Mouse (Mus musculus) intestine, embryonic 15.5 days (tissue): ENCODE results near the gene Hivep3. TPM values are rescaled to one million over a fixed set of nuclear protein-coding genes. Genes with fewer than 3 reads are reported as not detected.

Experiments used
- ATAC-seq: fragments of 200-750 bp; cut with Nextera tagmentation; 2 replicates; pipeline ENCODE4 v1.8.0; 2017; ENCODE audit warnings: moderate TSS enrichment, moderate library complexity
- H3K27ac ChIP-seq: fragments of 300-500 bp; sonication (generic); 2 replicates; pipeline ENCODE4 v1.5.1; 2015; ENCODE audit warnings: mild to moderate bottlenecking, inconsistent platforms
- H3K27me3 ChIP-seq: fragments of 300-500 bp; sonication (generic); replicated peaks from 2 replicates; pipeline ENCODE4 v1.6.1; 2015; ENCODE audit warnings: inconsistent platforms
- H3K36me3 ChIP-seq: fragments of 300-500 bp; sonication (generic); 2 replicates; pipeline ENCODE4 v1.6.1; 2015; ENCODE audit warnings: inconsistent platforms
- H3K4me1 ChIP-seq: fragments of 300-500 bp; sonication (generic); replicated peaks from 2 replicates; pipeline ENCODE4 v1.6.1; 2015; ENCODE audit warnings: inconsistent platforms
- H3K4me2 ChIP-seq: fragments of 300-500 bp; sonication (generic); replicated peaks from 2 replicates; pipeline ENCODE4 v1.6.1; 2015; ENCODE audit warnings: mild to moderate bottlenecking, inconsistent platforms
- H3K4me3 ChIP-seq: fragments of 300-500 bp; sonication (generic); replicated peaks from 2 replicates; pipeline ENCODE4 v1.5.1; 2015; ENCODE audit warnings: inconsistent platforms
- H3K9ac ChIP-seq: fragments of 300-500 bp; sonication (generic); 2 replicates; pipeline ENCODE4 v1.6.1; 2015; ENCODE audit warnings: inconsistent platforms
- H3K9me3 ChIP-seq: fragments of 300-500 bp; sonication (generic); 2 replicates; pipeline ENCODE4 v1.6.1; 2016; ENCODE audit warnings: inconsistent platforms
- WGBS: fragments of 180-500 bp; shearing (Covaris S2); methylation state at CpG from one replicate; pipeline ENCODE4 v1.1.7; 2015; 5-methylcytosine and 5-hydroxymethylcytosine counted together
- polyA plus RNA-seq: library from polyadenylated mRNA; unstranded; fragments of >200 nt; fragmentation: Nextera tagmentation; extraction: Ambion mirVana; gene quantifications from 2 replicates; pipeline ENCODE4 v1.2.1, GENCODE M21; 2015

Hivep3 gene
- polyA plus RNA-seq, 1 experiment from 2014 or later, result 5.0 TPM

DNA sequence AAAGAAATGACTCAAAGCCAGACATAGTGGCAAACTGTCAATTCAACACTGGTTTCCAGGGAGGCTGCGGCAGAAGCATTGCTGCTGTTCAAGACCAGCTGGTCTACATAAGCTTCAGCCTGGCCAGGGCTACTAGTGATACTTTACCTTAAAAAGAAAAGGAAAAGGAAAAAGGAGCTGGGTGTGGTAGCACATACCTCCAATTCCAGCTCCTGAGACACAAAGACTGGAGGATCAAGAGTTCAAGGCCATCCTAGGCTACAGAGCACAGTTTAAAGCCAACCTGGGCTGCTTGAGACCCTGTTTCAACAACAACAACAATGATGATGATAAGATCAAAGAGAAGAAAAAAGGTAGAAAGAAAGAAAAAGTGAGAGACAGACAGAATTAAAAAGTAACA, 452.9 kb downstream of the Hivep3 start:
- H3K27ac ChIP-seq, result no peak overlapping the region
- H3K4me1 ChIP-seq, result peaks cover 18% of the 10 kb centered on the region
- no peaks in the 10 kb centered on the region; the same call in 1 of the 2 replicates for H3K27me3 ChIP-seq
- WGBS, result 87% methylated on average over 1 of the region's 1 CpGs
- H3K9ac ChIP-seq, result no peak overlapping the region
- H3K4me2 ChIP-seq, result no peak overlapping the region
- no peaks in the 10 kb centered on the region for H3K9me3 ChIP-seq
- H3K36me3 ChIP-seq, result no peaks in the 10 kb centered on the region
- no peak overlapping the region for H3K4me3 ChIP-seq
- no peak for ATAC-seq

DNA sequence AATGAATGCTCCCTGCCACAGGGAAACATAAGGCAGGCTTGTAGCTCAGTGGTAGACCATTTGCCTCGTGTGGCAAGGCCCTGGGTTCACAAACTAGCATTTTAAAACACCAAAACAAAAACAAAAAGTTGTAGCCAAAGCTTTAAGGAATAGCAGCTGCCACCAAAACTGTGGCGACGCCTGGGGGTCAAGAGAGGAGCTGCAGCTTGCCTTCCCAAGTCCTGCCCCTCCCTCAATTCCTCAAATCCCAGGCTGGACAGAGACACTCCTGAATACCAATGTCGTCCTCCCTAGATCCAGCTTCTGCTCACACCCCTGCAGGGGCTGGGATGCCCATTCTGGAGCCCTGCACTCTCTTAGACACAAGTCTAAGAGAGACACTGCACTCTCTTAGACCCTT, 453.4 kb downstream of the Hivep3 start:
- Histone ChIP-seq H3K4me3 (no peak overlapping the region), H3K4me2 (no peak overlapping the region), H3K4me1 (peaks cover 22% of the 10 kb centered on the region), H3K9ac (no peak overlapping the region), H3K27ac (no peak overlapping the region), H3K27me3 (no peaks in the 10 kb centered on the region; the same call in 1 of the 2 replicates), H3K36me3 (no peaks in the 10 kb centered on the region), H3K9me3 (no peaks in the 10 kb centered on the region)
- WGBS, result 10% methylated on average over 4 of the region's 4 CpGs
- no peak for ATAC-seq

Other genes starting within 250 kb of the Hivep3 start
- gene Rimkla, start 241.2 kb upstream of the Hivep3 start, polyA plus RNA-seq, result 0.87 and 0.96 TPM in 2 replicates
- 17.5 and 18.2 TPM in 2 replicates for gene Foxj3, start 196.8 kb upstream of the Hivep3 start, polyA plus RNA-seq
- gene Frg2f1, start 194.3 kb upstream of the Hivep3 start, polyA plus RNA-seq, result 2.8 and 4.4 TPM in 2 replicates
- gene Guca2a, start 96.1 kb upstream of the Hivep3 start, polyA plus RNA-seq, result 175 and 231 TPM in 2 replicates
- gene Guca2b, start 74.8 kb upstream of the Hivep3 start, polyA plus RNA-seq, result 37.5 and 60.8 TPM in 2 replicates